Mouse (Mus musculus): ENCODE measurements around the gene Pde8a. TPM values are rescaled to one million over a fixed set of nuclear protein-coding genes. Genes with fewer than 3 reads are reported as not detected.

Pde8a gene
- total RNA-seq, 2 experiments from 2014 or later = 22.3 to 25.8 TPM

- no peak for DNase-seq (ENCODE audit: low spot score in 2 of 2)
Measured at GRCm38 (mm10) chr7:81209979-81210685, 3.3 kb upstream of the Pde8a start.

GRCm38 (mm10) chr7:81211760-81212159 lies 1.6 kb upstream of the Pde8a start:
- DNase-seq (ENCODE audit: low spot score in 2 of 2) = peak in 1 of 2 experiments; percentile 34

GRCm38 (mm10) chr7:81212261-81212681 lies 1.1 kb upstream of the Pde8a start:
- peak; percentile 29 to 62 for DNase-seq (ENCODE audit: low spot score in 2 of 2)

GRCm38 (mm10) chr7:81212697-81213346 lies 574 bp upstream of the Pde8a start:
- peak; percentile 92 to 95 for DNase-seq (ENCODE audit: low spot score in 2 of 2)

GRCm38 (mm10) chr7:81214153-81214907 lies 934 bp downstream of the Pde8a start:
- DNase-seq (ENCODE audit: low spot score in 2 of 2) = no peak

GRCm38 (mm10) chr7:81215950-81216349 lies 2.6 kb downstream of the Pde8a start:
- no peak for DNase-seq (ENCODE audit: low spot score in 2 of 2)

DNA sequence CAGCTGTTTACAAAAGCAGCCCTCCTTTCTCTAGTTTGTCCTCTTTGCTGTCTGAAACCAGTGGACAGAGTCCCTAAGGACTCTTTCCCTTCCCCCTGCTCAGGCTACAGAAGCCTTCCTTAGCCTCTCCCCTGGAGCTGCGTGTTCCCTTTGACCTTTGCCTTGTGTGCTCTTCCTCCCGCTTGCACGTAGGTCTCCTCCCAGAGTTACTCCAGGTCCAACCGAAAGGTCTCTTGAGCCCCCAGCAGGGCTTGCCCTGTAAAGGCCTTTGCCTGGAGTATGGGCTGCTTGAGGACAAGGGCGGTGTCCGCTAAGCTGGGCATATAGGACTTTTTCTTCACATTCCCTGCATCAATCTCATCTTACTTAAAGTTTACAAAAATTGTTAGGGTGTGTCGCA lies 5.9 kb downstream of the Pde8a start:
- DNase-seq (ENCODE audit: low spot score in 2 of 2) = no peak

GRCm38 (mm10) chr7:81220381-81220780 lies 7.0 kb downstream of the Pde8a start:
- DNase-seq (ENCODE audit: low spot score in 2 of 2) = no peak

DNA sequence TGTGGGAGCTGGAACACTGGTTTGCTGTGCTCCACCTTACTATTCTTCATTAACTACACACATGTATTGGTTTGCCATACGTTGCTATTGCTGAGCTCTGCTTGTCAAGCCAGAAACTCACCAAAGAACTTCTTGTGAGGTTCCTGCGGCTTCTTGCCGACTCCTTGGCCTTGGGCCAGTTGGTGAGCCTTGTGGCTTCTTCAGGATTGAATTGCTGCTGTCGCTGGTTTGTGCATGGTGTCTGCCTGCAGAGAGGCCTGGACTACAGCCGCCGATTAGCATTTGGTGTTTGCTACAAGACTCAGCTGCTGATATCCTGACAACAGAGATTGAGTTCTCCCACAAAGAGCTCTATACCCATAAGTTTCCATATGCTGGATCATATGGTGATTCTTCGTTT lies 10.9 kb downstream of the Pde8a start:
- no peak for DNase-seq (ENCODE audit: low spot score in 2 of 2)

- no peak for DNase-seq (ENCODE audit: low spot score in 2 of 2)
Measured at GRCm38 (mm10) chr7:81230091-81230792, 16.8 kb downstream of the Pde8a start.

GRCm38 (mm10) chr7:81232674-81233073 lies 19.3 kb downstream of the Pde8a start:
- DNase-seq (ENCODE audit: low spot score in 2 of 2) = no peak

- no peak for DNase-seq (ENCODE audit: low spot score in 2 of 2)
Measured at GRCm38 (mm10) chr7:81235117-81235516, 21.7 kb downstream of the Pde8a start.

GRCm38 (mm10) chr7:81235600-81236223 lies 22.3 kb downstream of the Pde8a start:
- no peak for DNase-seq (ENCODE audit: low spot score in 2 of 2)

DNA sequence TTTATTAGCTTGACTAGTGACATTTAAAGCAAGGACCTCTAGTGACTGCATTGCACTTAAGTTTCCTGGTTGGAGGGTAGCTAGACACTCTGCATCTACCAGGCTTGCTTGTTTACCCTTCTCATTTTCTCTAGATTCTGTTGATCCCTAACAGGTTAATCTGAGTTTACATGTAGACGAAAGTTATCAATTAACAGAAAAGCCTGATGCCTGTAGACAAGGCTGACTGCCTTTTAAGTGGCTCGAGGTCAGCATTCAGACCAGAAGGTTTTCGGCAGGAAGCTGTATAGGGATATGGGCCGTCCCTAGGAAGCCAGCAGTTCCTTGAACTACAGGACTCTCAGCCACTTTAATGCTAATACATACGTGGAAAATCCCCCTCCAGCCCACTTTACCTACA lies 30.0 kb downstream of the Pde8a start:
- DNase-seq (ENCODE audit: low spot score in 2 of 2) = no peak

DNA sequence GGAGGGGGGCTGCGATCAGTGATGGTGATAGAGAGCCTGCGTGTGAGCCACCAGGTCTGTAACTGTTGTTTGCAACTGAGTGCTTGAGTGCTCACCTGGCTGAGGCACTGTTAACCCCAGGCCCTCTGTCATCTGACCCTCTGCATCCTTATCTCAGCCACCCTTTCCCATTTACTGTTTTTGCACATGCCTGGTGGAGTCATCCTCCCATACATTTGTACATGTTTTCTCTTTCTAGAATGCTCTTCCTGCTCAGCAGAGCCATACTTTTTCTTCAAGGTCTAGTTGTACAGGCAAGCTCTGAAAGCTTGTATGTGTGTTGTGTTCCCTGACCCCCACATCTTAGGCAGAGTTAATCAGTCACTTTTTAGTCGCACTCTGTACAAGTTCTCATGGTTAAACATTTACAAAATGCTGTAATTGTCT lies 36.5 kb downstream of the Pde8a start:
- DNase-seq (ENCODE audit: low spot score in 2 of 2) = no peak

GRCm38 (mm10) chr7:81250601-81251000 lies 37.2 kb downstream of the Pde8a start:
- DNase-seq (ENCODE audit: low spot score in 2 of 2) = no peak

DNA sequence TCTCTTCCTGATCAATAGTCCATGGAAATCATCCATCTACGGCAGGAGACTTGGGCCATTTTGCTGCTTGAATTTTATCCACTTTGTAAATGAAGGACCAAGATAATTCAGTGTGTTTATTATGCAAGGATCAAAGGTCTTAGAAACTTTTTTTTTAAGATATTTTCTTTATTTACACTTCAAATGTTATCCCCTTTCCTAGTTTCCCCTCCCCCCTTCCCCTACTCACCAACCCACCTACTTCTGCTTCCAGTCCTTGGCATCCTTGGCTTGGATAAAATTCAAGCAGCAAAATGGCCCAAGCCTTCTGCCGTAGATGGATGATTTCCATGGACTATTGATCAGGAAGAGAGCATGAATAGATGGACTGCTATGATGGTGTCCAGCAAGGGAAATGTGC lies 38.1 kb downstream of the Pde8a start:
- DNase-seq (ENCODE audit: low spot score in 2 of 2) = no peak

- DNase-seq (ENCODE audit: low spot score in 2 of 2) = no peak
Measured at GRCm38 (mm10) chr7:81253317-81253716, 39.9 kb downstream of the Pde8a start.

DNA sequence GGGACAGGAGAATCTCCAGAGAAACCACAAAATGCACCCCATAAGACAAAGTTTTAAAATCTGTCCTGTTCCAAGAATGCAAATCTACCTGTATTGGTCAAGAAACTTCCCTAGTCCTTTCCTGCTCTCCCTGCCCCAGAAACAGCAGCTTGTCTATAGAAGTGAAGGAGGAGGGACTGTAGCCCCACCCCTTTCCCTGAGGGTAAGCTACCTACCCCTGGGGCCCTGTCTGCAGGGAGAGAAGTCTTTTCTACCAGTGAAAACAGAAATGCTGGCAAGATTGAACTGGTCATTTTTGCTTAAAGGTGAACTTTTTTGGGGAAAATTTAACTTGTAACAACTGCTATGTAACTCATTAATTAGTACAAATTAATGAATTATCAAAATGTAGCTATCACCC lies 41.2 kb downstream of the Pde8a start:
- DNase-seq (ENCODE audit: low spot score in 2 of 2) = no peak

GRCm38 (mm10) chr7:81255456-81255855 lies 42.1 kb downstream of the Pde8a start:
- DNase-seq (ENCODE audit: low spot score in 2 of 2) = no peak

DNA sequence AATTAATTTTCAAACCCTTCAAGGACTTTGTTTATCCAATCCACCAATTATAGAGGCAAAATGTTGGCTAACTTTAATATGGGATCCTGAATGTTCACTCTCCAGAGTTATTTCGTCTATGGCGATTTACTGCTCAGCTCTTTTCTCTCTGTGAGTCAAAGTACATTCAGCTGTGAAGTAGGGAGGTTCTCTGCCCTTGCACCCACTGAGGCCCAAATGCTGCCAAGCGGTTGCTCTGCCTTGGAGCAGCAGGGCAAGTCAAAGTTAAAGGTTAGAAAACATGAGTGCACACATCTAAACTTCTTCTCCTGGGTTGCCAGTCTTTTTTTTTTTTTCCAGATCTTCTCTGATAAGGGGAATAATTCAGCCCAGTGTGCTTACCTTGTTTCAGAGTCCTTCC lies 43.4 kb downstream of the Pde8a start:
- DNase-seq (ENCODE audit: low spot score in 2 of 2) = no peak
